Mouse (Mus musculus): Measurements from ENCODE around the gene Slc12a7.
A peak's percentile ranks its signal among the peaks of the same experiment; 100 is the strongest.
"Not testable (repeated sequence)": the region's sequence is repeated elsewhere in the genome, so short reads cannot be mapped to it uniquely, and the experiment has no call there.

Gene Slc12a7

DNA sequence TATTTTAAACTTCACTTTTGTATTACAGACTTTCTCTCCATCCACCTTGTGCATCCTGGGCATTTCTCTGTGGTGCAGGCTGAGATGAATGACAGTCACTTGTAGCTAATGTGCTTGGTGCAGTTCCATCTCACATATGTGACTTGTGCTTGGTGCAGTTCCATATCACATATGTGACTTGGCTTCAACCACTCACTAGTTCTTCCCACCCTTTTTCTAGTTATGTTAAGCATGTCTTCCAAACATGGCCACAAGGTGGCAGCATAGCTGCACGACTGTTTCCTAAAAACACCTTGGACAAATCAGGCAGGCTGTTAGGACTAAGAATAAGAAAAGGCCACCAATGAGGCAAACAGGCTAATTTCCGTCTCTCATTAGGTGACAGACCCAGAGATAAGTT lies 14.7 kb upstream of the Slc12a7 start:
- peak; percentile 60 for DNase-seq (ENCODE audit: low spot score)

DNA sequence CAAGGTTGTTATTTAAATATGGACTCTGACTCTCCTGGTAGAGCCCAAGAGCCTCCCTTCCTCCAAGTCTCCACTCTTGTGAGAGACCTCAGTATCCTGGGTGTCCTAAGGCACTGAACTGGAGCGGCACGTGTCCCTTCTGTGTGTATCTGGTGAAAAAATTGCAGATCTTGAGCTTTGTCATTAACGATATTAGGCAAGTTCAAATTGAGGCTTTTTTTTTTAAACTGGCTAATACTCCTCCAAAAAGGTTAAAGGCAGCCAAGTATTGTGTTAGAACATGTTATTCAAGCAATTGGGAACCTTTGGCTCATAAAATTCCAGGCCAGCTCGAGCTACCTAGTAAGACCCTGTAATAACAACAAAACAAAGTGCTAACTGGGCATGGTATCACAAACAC lies 12.7 kb upstream of the Slc12a7 start:
- DNase-seq (ENCODE audit: low spot score) = no peak

DNA sequence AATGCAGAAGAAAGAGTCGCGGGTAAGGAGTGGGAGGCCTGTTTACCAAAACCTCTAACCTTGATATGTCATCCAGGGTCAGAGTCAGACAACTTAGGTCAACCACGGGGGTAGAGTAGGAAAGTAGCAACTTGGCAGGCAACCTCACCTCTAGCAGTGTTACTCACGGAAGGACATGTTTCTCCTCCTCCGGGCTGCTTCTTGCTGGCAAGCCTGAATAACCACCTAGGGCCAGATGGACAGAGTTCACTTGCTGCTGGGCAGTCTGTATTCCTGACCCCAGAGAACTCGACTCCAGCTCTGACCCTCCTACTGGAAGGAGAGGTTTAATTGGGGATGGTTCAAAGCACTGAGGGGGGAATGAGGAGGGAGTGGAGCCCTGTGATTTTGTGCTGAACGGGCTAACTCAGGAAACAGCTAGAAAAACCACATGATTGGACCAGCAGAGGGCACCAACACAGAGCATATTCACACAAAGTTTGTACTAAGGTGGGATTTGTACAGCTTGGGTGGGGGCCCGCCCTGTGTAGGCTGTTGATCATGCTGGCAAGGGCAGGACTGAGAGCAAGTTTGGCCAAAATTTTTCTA lies 9.7 kb upstream of the Slc12a7 start:
- DNase-seq (ENCODE audit: low spot score) = no peak

- DNase-seq (ENCODE audit: low spot score) = no peak
Measured at GRCm38 (mm10) chr13:73725315-73725714, 7.6 kb upstream of the Slc12a7 start.

DNA sequence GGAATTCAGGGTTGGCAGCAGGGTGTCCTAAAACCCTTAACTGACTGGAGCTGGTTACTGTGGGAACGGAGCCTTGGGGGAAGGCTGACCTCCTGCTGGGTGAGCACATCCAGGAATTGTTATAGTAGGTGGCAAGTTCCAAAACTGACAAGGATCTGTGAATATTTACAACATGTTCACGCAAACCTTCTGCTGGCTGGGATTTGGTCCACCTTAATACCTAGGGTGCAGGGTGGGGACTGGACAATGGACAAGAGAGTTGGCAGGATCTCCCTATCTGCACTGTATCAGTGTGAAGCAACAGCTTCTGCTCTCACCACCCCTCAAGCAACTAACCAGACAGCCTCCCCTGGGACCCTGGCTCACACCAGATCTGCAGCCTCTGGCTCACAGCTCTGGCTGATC lies 5.3 kb upstream of the Slc12a7 start:
- no peak for DNase-seq (ENCODE audit: low spot score)

DNA sequence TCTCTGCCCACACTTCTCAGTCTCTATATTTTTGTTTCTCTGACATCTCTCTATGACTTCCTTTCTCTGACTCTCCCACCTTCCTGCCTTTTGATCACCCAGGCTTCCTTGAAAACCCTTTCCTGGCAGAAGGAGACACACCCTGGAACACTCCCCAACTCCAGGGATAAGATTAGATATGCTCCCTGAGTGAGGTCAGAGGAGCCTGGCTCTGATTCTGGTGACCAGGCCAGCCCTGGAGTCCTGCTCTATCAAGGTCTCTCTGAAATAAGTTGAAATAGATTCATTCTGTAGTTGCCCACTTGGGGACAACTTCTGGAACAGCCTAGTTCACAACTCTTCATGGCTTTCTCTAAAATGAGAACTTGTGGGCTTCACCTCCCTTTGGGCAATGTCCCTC lies 4.3 kb upstream of the Slc12a7 start:
- no peak for DNase-seq (ENCODE audit: low spot score)

DNA sequence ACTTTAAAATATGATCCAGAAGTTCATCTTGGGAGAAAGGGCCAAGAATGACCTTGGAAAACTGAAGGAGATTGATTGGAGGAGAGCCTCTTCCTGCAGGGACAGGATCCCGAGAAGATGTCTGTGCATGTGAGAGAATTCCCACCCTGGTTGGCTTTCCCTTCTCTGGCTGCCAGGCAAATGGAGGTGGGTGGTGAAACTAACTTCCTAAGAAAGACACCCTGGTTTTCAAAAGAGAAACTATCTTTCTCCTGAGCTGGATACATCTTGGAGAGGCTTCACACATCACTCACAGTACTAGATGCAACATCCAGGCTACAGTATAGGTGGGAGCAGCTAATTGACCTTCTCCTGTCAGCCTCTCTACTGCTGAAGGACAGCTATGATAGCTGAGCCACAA lies 2.0 kb upstream of the Slc12a7 start:
- DNase-seq (ENCODE audit: low spot score) = no peak

- DNase-seq (ENCODE audit: low spot score) = no peak
Measured at GRCm38 (mm10) chr13:73732235-73732634, 659 bp upstream of the Slc12a7 start.

DNA sequence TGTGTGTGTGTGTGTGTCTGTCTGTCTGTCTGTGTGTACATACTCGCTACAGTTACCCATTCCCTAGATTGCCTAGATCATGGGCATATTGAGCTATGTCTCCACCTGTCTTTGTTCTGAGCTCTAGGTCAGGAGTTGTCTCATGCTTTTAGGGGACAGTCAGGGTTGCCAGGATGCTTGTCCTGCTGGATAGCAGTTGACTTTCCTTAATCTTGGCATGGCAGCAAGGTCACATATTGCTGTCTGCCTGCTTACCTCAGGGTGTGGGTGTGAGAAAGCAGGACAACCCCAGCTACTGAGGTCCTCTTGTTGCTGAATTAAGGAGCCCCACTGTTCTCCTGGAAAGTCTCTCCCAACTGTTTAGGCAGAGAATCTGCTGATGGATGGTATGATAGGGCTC lies 1.5 kb downstream of the Slc12a7 start:
- no peak for DNase-seq (ENCODE audit: low spot score)

- DNase-seq (ENCODE audit: low spot score) = no peak
Measured at GRCm38 (mm10) chr13:73735270-73735669, 2.4 kb downstream of the Slc12a7 start.

GRCm38 (mm10) chr13:73735928-73736327 lies 3.0 kb downstream of the Slc12a7 start:
- DNase-seq (ENCODE audit: low spot score) = no peak

- DNase-seq (ENCODE audit: low spot score) = no peak
Measured at GRCm38 (mm10) chr13:73736943-73737342, 4.0 kb downstream of the Slc12a7 start.

GRCm38 (mm10) chr13:73740399-73740944 lies 7.6 kb downstream of the Slc12a7 start:
- not testable (repeated sequence) for DNase-seq (ENCODE audit: low spot score)

DNA sequence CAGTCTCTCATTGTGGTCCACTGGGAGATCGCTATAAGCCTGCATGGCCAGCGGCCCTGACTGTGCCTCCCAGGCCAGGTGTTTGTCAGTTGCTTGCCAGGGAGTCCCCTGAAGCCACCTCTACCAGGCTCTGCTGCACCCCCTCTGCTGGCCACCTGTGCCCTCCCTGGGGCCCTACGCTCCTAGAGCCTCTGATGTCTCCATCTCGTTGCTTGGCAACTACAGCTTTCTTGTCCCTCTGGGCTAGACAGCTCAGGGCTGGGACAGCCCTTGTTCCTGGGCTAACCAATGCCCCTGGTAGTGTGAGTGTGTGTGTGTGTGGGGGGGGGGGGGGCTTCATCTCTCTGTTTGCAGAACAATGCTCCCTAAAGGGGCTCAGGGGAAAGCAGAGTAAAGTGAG lies 10.1 kb downstream of the Slc12a7 start:
- DNase-seq (ENCODE audit: low spot score) = no peak

- peak; percentile 4 for DNase-seq (ENCODE audit: low spot score)
Measured at GRCm38 (mm10) chr13:73743662-73744061, 10.8 kb downstream of the Slc12a7 start.

- no peak for DNase-seq (ENCODE audit: low spot score)
Measured at GRCm38 (mm10) chr13:73748663-73749440, 16.0 kb downstream of the Slc12a7 start.

DNA sequence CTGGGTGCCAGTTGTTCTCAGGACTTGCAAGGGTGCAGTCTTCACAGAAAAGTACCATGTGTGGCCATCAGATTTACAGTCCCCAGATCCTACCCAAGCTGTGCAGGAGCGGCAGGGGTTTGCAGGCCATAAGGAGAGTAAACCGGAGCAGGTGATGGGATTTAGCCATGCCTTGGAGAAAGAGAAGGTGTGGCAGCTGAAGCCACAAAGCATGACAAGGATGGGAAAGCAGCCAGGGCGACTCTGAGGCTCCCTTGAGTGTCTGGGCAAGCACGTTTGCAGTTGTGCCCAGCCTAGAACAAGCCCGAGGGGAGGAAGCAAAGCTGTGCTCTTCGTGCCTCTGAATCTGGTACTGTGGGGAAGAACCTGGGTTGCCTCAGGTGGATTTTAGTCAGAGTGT lies 17.5 kb downstream of the Slc12a7 start:
- no peak for DNase-seq (ENCODE audit: low spot score)

- no peak for DNase-seq (ENCODE audit: low spot score)
Measured at GRCm38 (mm10) chr13:73751284-73751683, 18.4 kb downstream of the Slc12a7 start.

DNA sequence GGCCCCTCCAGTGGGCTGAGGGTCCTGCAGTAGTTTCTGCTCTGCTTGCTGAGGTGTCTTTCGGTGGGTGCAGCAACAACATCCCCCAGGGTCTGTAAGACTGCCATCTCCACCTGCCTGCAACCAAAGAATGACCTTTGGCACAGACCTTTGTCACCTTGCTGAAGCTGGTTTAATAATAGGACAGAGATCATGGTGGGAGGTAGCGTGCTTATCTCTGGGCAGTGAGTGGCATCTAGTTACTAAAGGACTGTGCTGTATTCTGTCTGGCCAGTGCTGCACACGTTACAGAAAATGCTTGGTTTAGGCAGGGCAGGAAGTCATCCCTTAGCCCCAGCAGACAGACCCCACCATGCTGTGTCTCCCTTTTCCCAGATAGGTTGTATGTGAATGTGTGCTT lies 22.9 kb downstream of the Slc12a7 start:
- DNase-seq (ENCODE audit: low spot score) = no peak

DNA sequence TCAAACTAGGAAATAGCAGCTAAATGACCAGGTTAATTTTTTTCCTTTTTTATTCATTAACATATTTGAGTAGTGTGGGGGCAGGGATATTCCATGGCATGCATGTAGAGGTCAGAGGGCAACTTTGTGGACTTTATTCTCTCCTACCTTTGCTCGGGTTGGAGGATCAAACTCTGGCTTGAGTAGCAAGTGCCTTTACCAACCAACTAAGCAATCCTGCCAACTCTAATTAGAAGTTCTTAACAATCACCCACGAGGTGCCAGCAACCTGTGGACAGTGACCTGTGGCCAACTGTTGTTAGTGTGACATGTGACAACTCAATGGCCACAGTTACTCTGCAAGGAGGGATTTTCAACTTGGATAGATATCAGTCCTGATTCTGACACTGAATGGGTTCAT lies 24.0 kb downstream of the Slc12a7 start:
- no peak for DNase-seq (ENCODE audit: low spot score)

DNA sequence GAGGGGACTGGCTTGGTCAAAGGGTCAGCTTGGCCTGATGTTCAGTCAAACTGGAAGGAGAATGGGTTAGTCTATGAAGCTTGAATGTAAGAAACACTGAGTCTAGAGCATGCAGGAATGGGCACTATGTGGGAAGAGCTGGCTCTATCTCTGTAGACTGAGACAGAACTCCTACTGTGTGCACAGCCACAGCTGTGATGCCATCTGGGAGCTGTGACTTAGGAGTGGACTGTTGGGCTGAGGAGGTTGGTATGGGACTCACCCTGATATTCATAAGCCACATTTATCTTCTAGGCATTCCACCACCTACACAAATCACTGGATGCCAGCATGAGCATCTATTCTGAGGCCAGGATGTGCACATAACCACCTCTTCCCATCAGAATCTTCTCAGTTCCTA lies 24.5 kb downstream of the Slc12a7 start:
- no peak for DNase-seq (ENCODE audit: low spot score)

DNA sequence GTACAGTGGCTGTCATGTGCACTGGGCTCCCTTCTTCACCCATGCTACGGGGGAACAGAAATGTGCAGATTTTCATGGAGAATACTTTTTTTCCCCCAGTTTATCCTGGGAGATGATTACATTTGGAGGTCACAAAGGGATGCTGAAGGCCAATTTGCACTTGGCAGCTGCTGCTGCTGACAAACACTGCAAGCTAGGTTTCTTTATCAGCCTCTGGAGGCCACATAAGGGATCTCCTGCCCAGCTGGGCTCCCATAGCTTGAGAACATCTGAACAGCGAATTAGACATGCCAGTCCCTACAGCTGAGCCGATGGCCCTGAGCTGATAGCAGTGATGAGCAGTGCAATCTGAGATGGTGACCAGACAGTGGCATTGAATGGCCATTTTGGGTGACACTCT lies 26.7 kb downstream of the Slc12a7 start:
- no peak for DNase-seq (ENCODE audit: low spot score)

DNA sequence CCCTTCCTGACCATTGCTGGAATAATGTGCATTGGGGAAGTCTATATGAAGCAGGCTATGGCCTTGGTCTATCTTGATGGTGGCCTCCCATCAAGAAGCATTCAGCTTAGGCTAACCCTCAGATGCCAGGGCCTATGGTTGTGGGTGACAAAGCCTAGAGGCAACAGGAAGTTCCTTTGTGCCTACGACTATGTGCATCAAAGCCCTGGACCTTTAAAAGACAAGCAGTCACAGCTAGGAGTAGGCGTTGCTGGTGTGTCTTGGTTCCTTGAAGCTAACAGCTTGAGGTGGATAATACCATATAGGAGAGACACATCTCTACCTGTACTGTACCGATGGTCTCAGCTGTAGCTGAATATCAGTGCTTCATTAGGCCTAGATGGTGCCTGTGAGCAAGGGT lies 27.2 kb downstream of the Slc12a7 start:
- no peak for DNase-seq (ENCODE audit: low spot score)

- DNase-seq (ENCODE audit: low spot score) = no peak
Measured at GRCm38 (mm10) chr13:73762938-73763337, 30.0 kb downstream of the Slc12a7 start.

Data from left cerebral cortex, adult 11 months (tissue).